Mouse (Mus musculus): Measurements from ENCODE around the gene Ggct. TPM values are rescaled to one million over a fixed set of nuclear protein-coding genes. Genes with fewer than 3 reads are reported as not detected.

Ggct gene
- total RNA-seq, 2 experiments from 2014 or later = 9.6 to 11.0 TPM

GRCm38 (mm10) chr6:55014184-55014583 is 21.4 kb upstream of the Ggct start:
- intact Hi-C loops (cut with DNase I) = no loop called here
- H3K4me3 ChIP-seq = no peak overlapping the region

DNA sequence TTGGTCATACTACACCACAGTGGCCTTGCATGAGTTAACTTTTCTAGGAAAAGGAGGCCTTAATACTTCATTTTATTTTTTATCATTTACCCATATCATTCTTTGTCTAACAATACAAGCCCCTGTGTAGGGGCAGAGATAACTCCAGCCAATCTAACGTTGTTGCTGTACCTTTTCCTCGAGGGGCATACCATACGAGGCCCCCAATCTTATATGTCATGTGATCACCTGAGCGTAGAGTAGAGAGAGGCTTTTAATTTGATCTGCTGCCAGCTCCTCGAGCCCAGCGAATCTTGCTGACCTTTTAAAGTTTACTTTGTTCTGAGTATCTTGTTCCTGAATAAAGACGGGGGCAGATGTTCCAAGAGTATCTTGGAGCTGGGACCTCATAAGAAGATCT is 19.8 kb upstream of the Ggct start:
- no peak for DNase-seq
- no peak for TF ChIP-seq CTCF (IDR thresholded peaks at IDR 0.05)
- intact Hi-C loops (cut with DNase I) = no loop called here
- H3K4me3 ChIP-seq = no peak overlapping the region
- no peak overlapping the region for H3K27ac ChIP-seq

More at GRCm38 (mm10) chr6:55014184-55014583, 21.4 kb upstream of the Ggct start:
- DNase-seq = no peak
- H3K27ac ChIP-seq = no peak overlapping the region
- no peak for TF ChIP-seq CTCF (IDR thresholded peaks at IDR 0.05)

DNA sequence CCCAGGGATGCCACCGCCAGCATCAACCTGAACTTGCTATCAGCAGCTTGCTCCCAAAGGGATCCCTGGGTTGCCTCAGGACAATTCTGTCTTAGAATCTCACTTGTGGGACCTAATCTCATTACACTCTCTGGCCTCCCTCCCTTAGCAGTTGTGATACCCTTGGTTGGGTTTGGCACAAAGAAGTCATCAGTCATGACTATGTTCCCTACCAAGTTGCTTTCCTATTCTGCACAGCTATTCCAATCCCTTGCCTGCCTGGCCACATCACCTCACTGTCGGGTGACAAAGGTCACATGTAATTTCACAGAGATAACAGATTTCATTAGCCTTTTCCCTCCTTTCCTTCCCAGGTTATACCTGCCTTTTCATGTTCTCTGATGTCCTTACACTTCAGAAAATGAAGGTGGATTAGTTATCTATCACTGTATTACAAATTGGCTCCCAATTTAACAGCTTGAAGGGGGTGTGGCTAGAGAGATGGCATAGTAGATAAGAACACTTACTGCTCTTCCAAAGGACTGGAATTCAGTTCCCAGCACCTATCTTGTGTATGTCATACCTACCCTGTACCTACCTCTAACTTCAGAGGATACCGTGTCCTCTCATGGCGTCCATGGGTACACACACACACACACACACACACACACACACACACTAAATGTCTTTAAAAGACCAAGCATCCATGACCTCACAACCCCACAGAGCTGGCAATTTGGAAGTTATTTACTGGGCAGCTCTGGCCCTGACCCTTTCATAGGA is 17.8 kb upstream of the Ggct start:
- no peak overlapping the region for H3K27ac ChIP-seq

DNA sequence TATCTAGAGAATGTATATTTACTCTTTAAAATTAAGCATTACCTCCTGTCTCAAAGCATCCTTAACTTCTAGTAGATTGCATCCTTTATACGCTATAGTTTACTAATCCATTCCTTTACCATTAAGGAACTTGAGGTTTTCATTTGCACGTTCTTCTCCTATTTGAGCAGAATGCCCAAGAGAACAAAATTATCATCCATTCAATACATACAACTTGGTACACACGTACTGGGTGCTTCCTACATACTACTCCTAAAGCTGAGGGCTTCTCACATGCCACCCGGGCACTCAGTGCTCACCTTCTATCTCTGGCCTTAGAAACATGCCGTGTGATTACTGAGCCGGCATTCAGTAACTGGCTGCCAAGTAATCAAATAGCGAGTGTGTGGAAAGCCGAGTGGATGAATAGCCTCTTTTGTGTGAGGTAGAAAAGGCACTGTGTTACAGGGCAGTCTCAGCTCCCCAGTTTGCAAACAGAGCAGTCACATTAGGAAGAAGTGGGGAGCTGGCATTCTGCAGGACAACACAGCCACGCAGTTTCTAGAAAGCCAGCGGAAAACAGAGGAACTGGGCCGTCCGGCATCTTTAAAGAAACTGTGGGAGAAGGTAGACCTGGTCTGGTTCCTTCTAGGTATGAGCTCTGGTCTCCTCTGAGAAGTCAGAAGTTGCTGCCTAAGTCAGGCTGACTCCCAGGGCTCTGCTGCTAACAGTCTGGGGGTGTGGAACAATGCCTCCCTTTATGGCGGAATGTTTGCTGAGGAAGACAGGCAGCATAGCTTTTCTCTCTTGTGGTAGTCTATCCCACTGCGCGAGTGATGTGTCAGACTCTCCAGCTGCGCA is 16.9 kb upstream of the Ggct start:
- intact Hi-C loops (cut with DNase I) = no loop called here
- no peak overlapping the region for H3K4me3 ChIP-seq
- TF ChIP-seq CTCF (IDR thresholded peaks at IDR 0.05) = no peak
- peak overlapping the region; percentile 8; the same call in 1 of the 2 replicates for H3K27ac ChIP-seq
- DNase-seq = no peak

More for the DNA sequence above, 17.8 kb upstream of the Ggct start:
- no peak overlapping the region for H3K4me3 ChIP-seq
- intact Hi-C loops (cut with DNase I) = no loop called here
- TF ChIP-seq CTCF (IDR thresholded peaks at IDR 0.05) = no peak
- DNase-seq = no peak

GRCm38 (mm10) chr6:55008401-55008800 is 15.7 kb upstream of the Ggct start:
- Histone ChIP-seq H3K27ac (no peak overlapping the region), H3K4me3 (no peak overlapping the region)
- TF ChIP-seq CTCF (IDR thresholded peaks at IDR 0.05) = no peak
- DNase-seq = no peak
- intact Hi-C loops (cut with DNase I) = no loop called here

DNA sequence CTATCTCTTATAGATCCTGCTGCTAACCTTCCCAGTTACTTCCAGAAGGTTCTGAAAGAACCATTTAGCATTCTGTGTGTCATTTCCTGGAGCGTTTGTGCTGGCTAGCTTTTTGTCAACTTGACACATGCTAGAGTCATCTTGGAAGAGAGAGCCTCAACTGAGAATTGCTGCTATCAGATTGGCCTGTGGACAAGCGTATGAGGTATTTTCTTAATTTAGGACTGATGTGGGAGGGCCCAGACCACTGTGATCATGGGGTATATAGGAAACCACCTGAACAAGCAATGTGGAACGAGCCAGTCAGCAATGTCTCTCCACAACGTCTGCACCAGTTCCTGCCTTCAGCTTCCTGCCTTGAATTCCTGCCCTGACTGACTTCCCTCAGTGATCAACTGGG is 10.8 kb upstream of the Ggct start:
- no peak for TF ChIP-seq CTCF (IDR thresholded peaks at IDR 0.05)
- DNase-seq = no peak
- intact Hi-C loops (cut with DNase I) = no loop called here
- no peak overlapping the region for H3K27ac ChIP-seq
- H3K4me3 ChIP-seq = no peak overlapping the region

DNA sequence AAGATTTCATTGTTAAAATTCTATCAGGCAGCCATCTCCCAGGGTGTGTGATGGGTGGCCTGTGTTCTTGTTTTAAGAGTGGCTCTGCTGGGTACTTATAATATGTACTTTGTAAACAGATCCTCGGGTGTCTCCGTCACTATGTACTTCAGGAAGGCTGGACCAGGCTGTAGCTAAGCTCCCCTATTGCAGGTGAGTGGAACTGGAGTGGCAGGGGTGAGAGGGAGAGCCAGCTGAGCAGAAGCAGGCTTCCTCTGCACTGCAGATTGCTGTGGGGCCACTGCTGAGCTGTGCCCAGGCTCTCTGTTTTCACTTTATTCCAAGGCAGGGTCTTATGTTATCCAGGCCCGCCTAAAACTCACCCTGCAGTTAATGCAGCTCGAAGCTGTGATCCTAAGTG is 9.7 kb upstream of the Ggct start:
- intact Hi-C loops (cut with DNase I) = no loop called here
- H3K27ac ChIP-seq = no peak overlapping the region
- TF ChIP-seq CTCF (IDR thresholded peaks at IDR 0.05) = no peak
- no peak for DNase-seq
- H3K4me3 ChIP-seq = no peak overlapping the region

- intact Hi-C loops (cut with DNase I) = no loop called here
- Histone ChIP-seq H3K27ac (no peak overlapping the region), H3K4me3 (no peak overlapping the region)
- no peak for DNase-seq
- no peak for TF ChIP-seq CTCF (IDR thresholded peaks at IDR 0.05)
These were observed 8.6 kb upstream of the Ggct start for GRCm38 (mm10) chr6:55001320-55001719.

DNA sequence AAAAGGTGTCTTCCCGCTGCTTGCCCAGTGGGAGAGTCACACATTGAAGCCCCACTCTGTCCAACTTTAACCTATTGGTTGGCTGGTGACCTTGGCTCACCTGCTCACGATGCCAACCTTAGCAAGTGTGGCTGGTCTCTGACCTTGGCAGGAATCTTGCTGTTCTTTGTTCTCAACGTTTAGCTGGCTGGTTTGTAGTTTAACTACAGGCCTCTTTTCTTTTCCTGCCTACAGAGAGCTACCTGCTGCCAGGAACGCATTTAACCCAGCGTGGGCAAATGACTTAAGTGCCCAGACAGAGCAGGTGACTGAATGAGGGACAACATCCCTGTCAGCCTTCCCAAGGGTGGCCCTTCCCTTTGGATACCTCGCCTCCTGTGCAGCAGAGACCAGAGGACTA is 5.0 kb upstream of the Ggct start:
- Histone ChIP-seq H3K27ac (no peak overlapping the region), H3K4me3 (no peak overlapping the region)
- no peak for DNase-seq
- intact Hi-C loops (cut with DNase I) = loop anchor here (10.0 kb wide), 1 partner anchor 293 kb away; no protein-coding TSS in a partner anchor
- no peak for TF ChIP-seq CTCF (IDR thresholded peaks at IDR 0.05)

GRCm38 (mm10) chr6:54996361-54996760 is 3.6 kb upstream of the Ggct start:
- no peak for TF ChIP-seq CTCF (IDR thresholded peaks at IDR 0.05)
- intact Hi-C loops (cut with DNase I) = loop anchor here (10.0 kb wide), 1 partner anchor 292 kb away; no protein-coding TSS in a partner anchor
- DNase-seq = no peak
- no peak overlapping the region for H3K4me3 ChIP-seq
- H3K27ac ChIP-seq = no peak overlapping the region

GRCm38 (mm10) chr6:54992141-54992540 is 609 bp downstream of the Ggct start:
- TF ChIP-seq CTCF (IDR thresholded peaks at IDR 0.05) = no peak
- peak overlapping the region; percentile 92 for H3K27ac ChIP-seq

GRCm38 (mm10) chr6:54991189-54991588 is 1.6 kb downstream of the Ggct start:
- Histone ChIP-seq H3K4me3 (no peak overlapping the region), H3K27ac (no peak overlapping the region)
- DNase-seq = no peak
- no peak for TF ChIP-seq CTCF (IDR thresholded peaks at IDR 0.05)
- intact Hi-C loops (cut with DNase I) = loop anchor here (5.0 to 10.0 kb wide), 2 partner anchors 174 to 286 kb away; partner anchors contain the start of gene Znrf2

More at GRCm38 (mm10) chr6:54992141-54992540, 609 bp downstream of the Ggct start:
- intact Hi-C loops (cut with DNase I) = loop anchor here (1.0 to 10.0 kb wide), 4 partner anchors 20 to 287 kb away; partner anchors contain the start of genes Nod1 and Znrf2
- peak overlapping the region; percentile 80 for H3K4me3 ChIP-seq
- DNase-seq = no peak

GRCm38 (mm10) chr6:54988141-54988540 is 4.6 kb downstream of the Ggct start:
- Histone ChIP-seq H3K27ac (no peak overlapping the region), H3K4me3 (no peak overlapping the region)
- no peak for TF ChIP-seq CTCF (IDR thresholded peaks at IDR 0.05)
- intact Hi-C loops (cut with DNase I) = no loop called here
- DNase-seq = peak; percentile 31
